Mouse (Mus musculus) liver, embryonic 14.5 days (tissue): ENCODE data around the gene 2310022A10Rik. TPM values are rescaled to one million over a fixed set of nuclear protein-coding genes. Genes with fewer than 3 reads are reported as not detected.

ENCODE experiments used
- ATAC-seq: fragments of 200-750 bp; cut with Nextera tagmentation; 2 replicates; pipeline ENCODE4 v1.8.0; 2017; ENCODE audit warnings: moderate number of reproducible peaks, mild to moderate bottlenecking, moderate library complexity; ENCODE audit not compliant: insufficient read depth
- DNase-seq, 3 experiments: peaks; one replicate each; pipeline ENCODE4 v3.0.0-alpha.2; 2012 to 2013; ENCODE audit warnings: low read depth in 3 of 3, low spot score in 3 of 3
- H3K27ac ChIP-seq: fragments of 300-500 bp; sonication (generic); 2 replicates; pipeline ENCODE4 v1.5.1; 2014; ENCODE audit warnings: moderate library complexity, mild to moderate bottlenecking, control low read depth, inconsistent platforms
- H3K27me3 ChIP-seq: fragments of 300-500 bp; sonication (generic); 2 replicates; pipeline ENCODE4 v1.6.1; 2014; ENCODE audit warnings: mild to moderate bottlenecking, low read length, moderate library complexity; ENCODE audit not compliant: control insufficient read depth, insufficient read depth
- H3K36me3 ChIP-seq: fragments of 300-500 bp; sonication (generic); replicated peaks from 2 replicates; pipeline ENCODE4 v1.6.1; 2014; ENCODE audit warnings: low read depth; ENCODE audit not compliant: control insufficient read depth, insufficient read depth
- H3K4me1 ChIP-seq, 2 experiments: fragments of 200-500 bp in 1 of 2; fragments of 300-500 bp in 1 of 2; sonication (generic) in 1 of 2; replicated peaks; 2 replicates each; pipeline ENCODE4 v1.6.1; 2012 to 2014; ENCODE audit warnings: antibody characterized with exemption in 1 of 2, inconsistent platforms in 1 of 2, low read length in 1 of 2; ENCODE audit not compliant: control insufficient read depth in 2 of 2, insufficient read depth in 2 of 2
- H3K4me2 ChIP-seq: fragments of 300-500 bp; sonication (generic); 2 replicates; pipeline ENCODE4 v1.6.1; 2014; ENCODE audit warnings: low read depth, mild to moderate bottlenecking, control low read depth, moderate library complexity
- H3K4me3 ChIP-seq, 2 experiments: fragments of 200-500 bp in 1 of 2; fragments of 300-500 bp in 1 of 2; sonication (generic) in 1 of 2; 2 replicates each; pipeline ENCODE4 v1.5.1; 2012 to 2014; ENCODE audit warnings: low read depth in 2 of 2, low read length in 2 of 2, mild to moderate bottlenecking in 2 of 2, control low read depth in 1 of 2, inconsistent platforms in 1 of 2, moderate library complexity in 1 of 2; ENCODE audit not compliant: insufficient read depth in 1 of 2
- H3K9ac ChIP-seq: fragments of 300-500 bp; sonication (generic); replicated peaks from 2 replicates; pipeline ENCODE4 v1.6.1; 2014; ENCODE audit warnings: mild to moderate bottlenecking, control low read depth, moderate library complexity
- H3K9me3 ChIP-seq: fragments of 300-500 bp; sonication (generic); 2 replicates; pipeline ENCODE4 v1.6.1; 2016; ENCODE audit warnings: low read length, mixed read lengths; ENCODE audit not compliant: control insufficient read depth
- CTCF ChIP-seq: IDR thresholded peaks from 2 replicates; pipeline ENCODE4 v1.5.1; 2016; ENCODE audit warnings: antibody characterized with exemption, low read depth, control low read depth
- EP300 ChIP-seq: IDR thresholded peaks from 2 replicates; pipeline ENCODE4 v1.6.1; 2016; ENCODE audit warnings: antibody characterized with exemption, low read depth
- WGBS: fragments of 180-500 bp; shearing (Covaris S2); extraction: QIAGEN DNeasy Blood & Tissue Kit; methylation state at CpG from one replicate; pipeline ENCODE4 v1.1.7; 2014; ENCODE audit not compliant: insufficient replicate concordance; 5-methylcytosine and 5-hydroxymethylcytosine counted together
- polyA plus RNA-seq, 2 experiments: library from polyadenylated mRNA; depleted of rRNA in 1 of 2; stranded (reverse) in 1 of 2; unstranded in 1 of 2; fragments of >200 nt; fragmentation: Nextera tagmentation in 1 of 2; extraction: Ambion mirVana in 1 of 2; gene quantifications; 2 replicates each; pipeline versions ENCODE4 v1.2.1 to v1.2.3; 2012 to 2014

The 2310022A10Rik gene
- polyA plus RNA-seq, 2 experiments = 12.7 to 13.8 TPM

- no peaks in the 10 kb centered on the region for H3K27me3 ChIP-seq
- WGBS = under 1% methylated on average over 17 of the region's 17 CpGs
- peak overlapping the region; percentile 77 to 89 for H3K4me3 ChIP-seq
- peaks cover 42 to 44% of the 10 kb centered on the region in 2 experiments for H3K4me1 ChIP-seq
- H3K9me3 ChIP-seq = no peaks in the 10 kb centered on the region
- peaks cover 4% of the 10 kb centered on the region; the same call in 1 of the 2 replicates for H3K36me3 ChIP-seq
- peak; percentile 62 for ATAC-seq
- peak overlapping the region; percentile 85 for H3K9ac ChIP-seq
- DNase-seq = peak in 2 of 3 experiments; percentile 42 to 66
- H3K4me2 ChIP-seq = peak overlapping the region; percentile 75
- peak overlapping the region; percentile 94 for H3K27ac ChIP-seq
- no peak for TF ChIP-seq EP300
- TF ChIP-seq CTCF = no peak
Measured at GRCm38 (mm10) chr7:27592217-27592929, 39.3 kb downstream of the 2310022A10Rik start.

DNA sequence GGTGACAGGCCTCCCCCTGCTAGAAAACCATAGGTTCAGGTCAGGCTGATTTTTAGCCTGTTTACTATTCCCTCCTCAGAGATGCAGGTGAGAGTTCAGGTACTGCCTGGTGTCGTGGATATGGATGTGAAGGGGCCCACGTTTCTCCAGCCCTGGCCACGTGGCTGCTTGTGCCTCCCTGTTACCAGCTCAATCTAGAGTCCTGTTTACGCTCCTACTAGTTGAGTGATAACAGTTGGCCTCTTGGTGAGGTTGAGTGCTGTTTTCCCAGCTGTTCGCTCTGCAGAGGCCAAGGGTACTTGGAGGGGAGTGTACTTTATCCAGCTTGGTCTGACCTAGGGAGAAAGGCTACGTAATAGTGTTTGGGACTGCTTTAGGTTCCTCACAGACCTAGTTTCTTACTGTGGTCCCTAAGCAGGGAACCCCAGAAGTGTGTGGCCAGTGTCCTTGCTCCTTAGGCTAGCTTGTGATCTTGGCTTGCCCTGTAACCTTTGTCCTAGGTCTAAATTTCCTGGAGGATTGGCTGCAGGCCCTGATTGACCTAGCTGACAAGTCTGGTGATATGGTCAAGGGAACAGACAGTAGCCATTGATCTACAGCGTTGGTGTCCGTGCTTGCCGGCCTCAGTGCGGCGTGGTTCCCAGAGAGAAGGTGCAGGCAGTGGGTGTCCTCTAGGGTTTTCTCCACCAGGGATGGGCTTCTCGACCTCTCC, 40.1 kb downstream of the 2310022A10Rik start:
- WGBS = 46% methylated on average over 12 of the region's 12 CpGs
- TF ChIP-seq EP300 = no peak
- no peak for TF ChIP-seq CTCF

GRCm38 (mm10) chr7:27596586-27597503, 43.8 kb downstream of the 2310022A10Rik start:
- TF ChIP-seq CTCF (no peak), EP300 (no peak)
- peak overlapping the region; percentile 6; the same call in 1 of the 2 replicates for H3K9ac ChIP-seq
- H3K27ac ChIP-seq = no peak overlapping the region
- no peak overlapping the region for H3K4me3 ChIP-seq
- no peak overlapping the region; the same call in 1 of the 2 replicates for H3K4me2 ChIP-seq
- peaks cover 4% of the 10 kb centered on the region; the same call in 1 of the 2 replicates for H3K36me3 ChIP-seq
- H3K9me3 ChIP-seq = no peaks in the 10 kb centered on the region
- DNase-seq = no peak
- ATAC-seq = no peak
- H3K27me3 ChIP-seq = no peaks in the 10 kb centered on the region
- H3K4me1 ChIP-seq = peaks cover 42 to 45% of the 10 kb centered on the region in 2 experiments
- 67% methylated on average over 10 of the region's 10 CpGs for WGBS

More for the DNA sequence above, 40.1 kb downstream of the 2310022A10Rik start:
- DNase-seq (peak in 2 of 3 experiments; percentile 33 to 35), ATAC-seq (peak; percentile 24; the same call in 1 of the 2 replicates)
- Histone ChIP-seq H3K27me3 (no peaks in the 10 kb centered on the region), H3K27ac (peak overlapping the region; percentile 94), H3K9ac (peak overlapping the region; percentile 85), H3K4me3 (peak overlapping the region; percentile 77 to 89), H3K4me1 (peaks cover 42 to 48% of the 10 kb centered on the region in 2 experiments), H3K4me2 (peak overlapping the region; percentile 75), H3K9me3 (no peaks in the 10 kb centered on the region), H3K36me3 (peaks cover 4% of the 10 kb centered on the region; the same call in 1 of the 2 replicates)

DNA sequence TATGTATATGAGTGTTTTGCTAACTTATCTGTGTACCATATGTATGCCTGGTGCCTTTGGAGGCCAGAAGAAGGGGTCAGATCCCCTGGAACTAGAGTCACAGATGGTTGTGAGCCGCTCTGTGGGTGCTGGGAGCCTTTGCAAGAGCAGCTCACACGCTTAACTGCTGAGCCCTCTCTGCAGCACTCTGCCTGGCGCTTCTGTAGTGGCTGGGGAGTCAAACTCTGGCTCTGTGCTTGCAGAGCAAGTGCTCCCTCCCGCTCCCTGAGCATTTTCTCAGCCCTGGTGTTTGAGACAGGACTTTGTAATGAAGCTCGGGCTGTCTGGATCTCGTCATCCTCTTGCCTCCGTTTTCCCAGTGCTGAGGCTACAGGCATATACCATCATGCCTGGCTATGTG, 45.0 kb downstream of the 2310022A10Rik start:
- DNase-seq (no peak), ATAC-seq (no peak)
- WGBS = 82% methylated on average over 7 of the region's 7 CpGs
- peaks cover 35 to 46% of the 10 kb centered on the region in 2 experiments for H3K4me1 ChIP-seq
- no peak overlapping the region for H3K27ac ChIP-seq
- no peaks in the 10 kb centered on the region for H3K27me3 ChIP-seq
- no peak overlapping the region for H3K4me2 ChIP-seq
- H3K36me3 ChIP-seq = peaks cover 4% of the 10 kb centered on the region; the same call in 1 of the 2 replicates
- no peak overlapping the region for H3K9ac ChIP-seq
- TF ChIP-seq EP300 (no peak), CTCF (no peak)
- H3K4me3 ChIP-seq = no peak overlapping the region
- H3K9me3 ChIP-seq = no peaks in the 10 kb centered on the region
